Mouse (Mus musculus) testis, adult 2 months (tissue): ENCODE results near the gene Cacna2d4.

Experiments used
- CTCF ChIP-seq: fragments of 200-500 bp; IDR thresholded peaks from 2 replicates; pipeline ENCODE4 v1.5.1; 2012; ENCODE audit warnings: low read depth, mild to moderate bottlenecking, inconsistent platforms, low read length, moderate library complexity; ENCODE audit not compliant: control insufficient read depth, insufficient read depth, insufficient replicate concordance
- POLR2A ChIP-seq: fragments of 200-500 bp; IDR thresholded peaks from 2 replicates; pipeline ENCODE4 v1.6.1; 2012; ENCODE audit warnings: low read depth, mild to moderate bottlenecking, inconsistent platforms, low read length, moderate library complexity; ENCODE audit not compliant: control insufficient read depth

DNA sequence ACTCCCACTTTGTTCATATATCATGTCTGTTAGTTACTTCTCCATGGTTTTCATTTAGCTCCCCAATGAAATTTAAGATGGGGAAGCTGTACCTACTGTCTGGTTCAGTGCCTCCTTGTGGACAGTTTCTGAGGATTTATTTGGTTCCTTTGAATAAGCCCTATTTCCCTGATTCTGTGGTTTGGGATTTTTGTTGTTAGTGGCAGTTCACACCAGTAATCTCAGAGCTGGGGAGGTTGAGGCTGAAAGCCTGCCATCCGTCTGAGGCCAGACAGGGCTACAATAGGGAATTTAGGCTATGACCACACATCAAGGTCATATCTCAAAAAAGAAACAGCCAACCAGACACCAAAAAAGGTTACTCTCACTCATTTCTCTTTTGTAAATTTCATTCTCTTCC, 142.3 kb downstream of the Cacna2d4 start:
- TF ChIP-seq POLR2A (no peak), CTCF (no peak)
